Comparison of ENCODE assay signal across 8 mouse cellular contexts in the genomic region with DNA sequence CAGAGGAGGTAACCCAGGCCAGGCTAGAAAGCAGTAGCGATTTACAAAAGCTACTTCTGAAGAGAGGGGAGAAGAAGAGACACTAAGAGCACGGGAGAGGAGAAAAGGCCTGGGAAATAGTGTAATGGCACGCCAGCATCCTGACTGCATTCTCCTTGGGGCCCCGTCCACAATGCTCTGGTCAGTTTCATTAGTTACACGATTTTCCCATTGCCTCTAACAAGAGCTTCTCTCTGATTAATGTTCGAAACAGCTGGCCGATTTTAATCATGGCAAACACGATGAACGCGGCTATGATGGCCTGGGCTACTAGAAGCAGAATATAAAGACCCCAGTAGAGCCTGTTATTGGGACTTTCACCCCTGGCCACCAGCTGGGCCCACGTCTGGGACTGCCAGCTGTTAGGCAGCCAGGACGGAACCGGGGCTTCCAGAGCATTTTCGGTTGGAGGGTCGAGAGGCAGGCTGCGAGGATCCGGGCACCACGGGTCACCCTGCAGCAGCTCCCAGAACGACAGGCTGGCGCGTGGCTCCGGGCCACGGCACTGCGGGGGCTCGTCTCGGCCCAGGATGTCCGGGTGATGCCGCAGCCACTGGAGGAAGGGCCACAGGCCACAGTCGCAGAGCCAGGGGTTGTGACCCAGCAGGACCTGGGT. TPM values are rescaled to one million over a fixed set of nuclear protein-coding genes. Genes with fewer than 3 reads are reported as not detected.
DNase-seq lines count a peak whose midpoint lies in the region; ATAC-seq and TF ChIP-seq lines count a peak whose summit lies in the region.

No protein-coding gene starts in this region.

- ATAC-seq in forebrain, embryonic 16.5 days: peak; percentile 39
- no peak for ATAC-seq in limb, embryonic 13.5 days (ENCODE audit: low FRiP score, low read depth)
- ATAC-seq in neural tube, embryonic 12.5 days (ENCODE audit: low FRiP score, low read depth): no peak

- intact Hi-C loops in gastrocnemius, postnatal 36 days (cut with DNase I): no loop called here

- H3K9ac ChIP-seq in MEL (ENCODE audit: control insufficient read depth, low read depth, low read length, poor library complexity, severe bottlenecking): peak overlapping the region; percentile 84
- H3K9ac ChIP-seq in forebrain, embryonic 16.5 days (replicated peaks; ENCODE audit: low read depth, low read length): peak overlapping the region; percentile 71
- H3K9ac ChIP-seq in limb, embryonic 13.5 days: peak overlapping the region; percentile 66
- peak overlapping the region; percentile 55 for H3K9ac ChIP-seq in neural tube, embryonic 12.5 days

- TF ChIP-seq POLR2A in MEL (IDR thresholded peaks at IDR 0.05; ENCODE audit: control insufficient read depth in 1 of 2, insufficient read depth in 1 of 2, low read depth in 1 of 2, low read length in 2 of 2, poor library complexity in 1 of 2): no peak

- H3K9me3 ChIP-seq in MEL (replicated peaks; ENCODE audit: insufficient read depth, low read length): no peaks in the 10 kb centered on the region
- no peaks in the 10 kb centered on the region for H3K9me3 ChIP-seq in forebrain, embryonic 16.5 days (ENCODE audit: control insufficient read depth, low read length)
- no peaks in the 10 kb centered on the region for H3K9me3 ChIP-seq in limb, embryonic 13.5 days
- H3K9me3 ChIP-seq in neural tube, embryonic 12.5 days: no peaks in the 10 kb centered on the region

- peaks cover 31% of the 10 kb centered on the region for H3K79me2 ChIP-seq in MEL (ENCODE audit: control insufficient read depth, insufficient read depth, low read length, poor library complexity)

- H3K36me3 ChIP-seq in MEL (ENCODE audit: control insufficient read depth in 1 of 2, insufficient read depth in 2 of 2, low read length in 2 of 2): peaks cover 6 to 25% of the 10 kb centered on the region in 2 experiments; a peak in 3 of 4 replicates
- no peaks in the 10 kb centered on the region for H3K36me3 ChIP-seq in forebrain, embryonic 16.5 days (ENCODE audit: control insufficient read depth, insufficient read depth)
- 0 out of 2 replicates have a peak, but pooled peaks cover 4% of the 10 kb centered on the region for H3K36me3 ChIP-seq in limb, embryonic 13.5 days
- no peaks in the 10 kb centered on the region for H3K36me3 ChIP-seq in neural tube, embryonic 12.5 days

- H3K4me3 ChIP-seq in MEL (ENCODE audit: control insufficient read depth in 1 of 2, insufficient read depth in 1 of 2, low read depth in 2 of 2, low read length in 2 of 2): peak overlapping the region; percentile 75 to 79; a peak in 3 of 4 replicates
- peak overlapping the region; percentile 72 for H3K4me3 ChIP-seq in forebrain, embryonic 16.5 days (replicated peaks; ENCODE audit: low read length)
- peak overlapping the region; percentile 61 for H3K4me3 ChIP-seq in limb, embryonic 13.5 days
- peak overlapping the region; percentile 53 for H3K4me3 ChIP-seq in neural tube, embryonic 12.5 days

- H3K27me3 ChIP-seq in MEL (ENCODE audit: control insufficient read depth in 1 of 2, insufficient read depth in 2 of 2, low read length in 2 of 2): no peaks in the 10 kb centered on the region
- H3K27me3 ChIP-seq in forebrain, embryonic 16.5 days (replicated peaks; ENCODE audit: control insufficient read depth, insufficient read depth, low read length): peaks cover 38% of the 10 kb centered on the region
- peaks cover 85% of the 10 kb centered on the region for H3K27me3 ChIP-seq in limb, embryonic 13.5 days
- peaks cover 67% of the 10 kb centered on the region for H3K27me3 ChIP-seq in neural tube, embryonic 12.5 days (replicated peaks)

- DNase-seq in gastrocnemius, postnatal 25 days: peak; percentile 19
- DNase-seq in gastrocnemius, postnatal 36 days: no peak
- DNase-seq in MEL (ENCODE audit: low read depth, low spot score): no peak
- no peak for DNase-seq in spleen, postnatal 14 days (ENCODE audit: low spot score in 2 of 2)
- DNase-seq in thymus, postnatal 14 days: no peak

- no peak overlapping the region for H3K27ac ChIP-seq in MEL (ENCODE audit: control insufficient read depth, low read depth, low read length)
- H3K27ac ChIP-seq in forebrain, embryonic 16.5 days (ENCODE audit: low read length): no peak overlapping the region
- no peak overlapping the region for H3K27ac ChIP-seq in limb, embryonic 13.5 days
- no peak overlapping the region for H3K27ac ChIP-seq in neural tube, embryonic 12.5 days

- 15% methylated on average over 29 of the region's 29 CpGs for WGBS in forebrain, embryonic 16.5 days
- 13% methylated on average over 29 of the region's 29 CpGs for WGBS in limb, embryonic 13.5 days
- WGBS in neural tube, embryonic 12.5 days: 10% methylated on average over 29 of the region's 29 CpGs

- H3K4me2 ChIP-seq in forebrain, embryonic 16.5 days (ENCODE audit: low read length): peak overlapping the region; percentile 98
- H3K4me2 ChIP-seq in limb, embryonic 13.5 days (replicated peaks): peak overlapping the region; percentile 99
- H3K4me2 ChIP-seq in neural tube, embryonic 12.5 days (replicated peaks): peak overlapping the region; percentile 99

- no peak for TF ChIP-seq EP300 in MEL (IDR thresholded peaks at IDR 0.05; ENCODE audit: low read depth in 1 of 2, low read length in 2 of 2)

- no peak for TF ChIP-seq CTCF in MEL (IDR thresholded peaks at IDR 0.05 in 2 of 3, conservative IDR thresholded peaks at IDR 0.05 in 1 of 3; ENCODE audit: control insufficient read depth in 1 of 3, insufficient read depth in 1 of 3, low read depth in 2 of 3, low read length in 3 of 3, poor library complexity in 1 of 3, severe bottlenecking in 1 of 3)

- no peak for TF ChIP-seq RAD21 in MEL (IDR thresholded peaks at IDR 0.05; ENCODE audit: low read depth, low read length)

- H3K4me1 ChIP-seq in MEL (ENCODE audit: control insufficient read depth in 1 of 2, insufficient read depth in 2 of 2, low read length in 2 of 2): peaks cover 22 to 23% of the 10 kb centered on the region in 2 experiments
- H3K4me1 ChIP-seq in forebrain, embryonic 16.5 days (replicated peaks; ENCODE audit: control insufficient read depth, insufficient read depth, low read length): peaks cover 18% of the 10 kb centered on the region
- peaks cover 20% of the 10 kb centered on the region for H3K4me1 ChIP-seq in limb, embryonic 13.5 days
- H3K4me1 ChIP-seq in neural tube, embryonic 12.5 days: peaks cover 21% of the 10 kb centered on the region

TF ChIP-seq in MEL, 35 proteins besides CTCF, POLR2A, EP300 and RAD21:
- TF ChIP-seq MAFK (IDR thresholded peaks at IDR 0.05; ENCODE audit: borderline replicate concordance, low read depth, low read length): no peak
- TF ChIP-seq KAT2A (conservative IDR thresholded peaks at IDR 0.05; ENCODE audit: low read depth, low read length): no peak
- no peak for TF ChIP-seq POLR2AphosphoS5 (IDR thresholded peaks at IDR 0.05; ENCODE audit: borderline replicate concordance, low read depth, low read length)
- no peak for TF ChIP-seq MXI1 (IDR thresholded peaks at IDR 0.05; ENCODE audit: low read depth, low read length)
- TF ChIP-seq MEF2A (IDR thresholded peaks at IDR 0.05; ENCODE audit: extremely low read depth, insufficient replicate concordance, low read depth, low read length, poor library complexity, severe bottlenecking): no peak
- no peak for TF ChIP-seq USF1 (IDR thresholded peaks at IDR 0.05; ENCODE audit: low read depth, low read length)
- no peak for TF ChIP-seq HCFC1 (IDR thresholded peaks at IDR 0.05; ENCODE audit: low read depth, low read length)
- no peak for TF ChIP-seq BHLHE40 (IDR thresholded peaks at IDR 0.05; ENCODE audit: borderline replicate concordance, low read depth, low read length)
- no peak for TF ChIP-seq CHD1 (IDR thresholded peaks at IDR 0.05; ENCODE audit: low read depth, low read length)
- no peak for TF ChIP-seq ZNF384 (IDR thresholded peaks at IDR 0.05; ENCODE audit: low read depth, low read length)
- no peak for TF ChIP-seq MAZ (IDR thresholded peaks at IDR 0.05; ENCODE audit: low read depth, low read length)

RNA-seq across cellular contexts. Expression of gene Gp5, which starts 2.5 kb away (rescaled TPM):
- total RNA-seq in gastrocnemius, postnatal 25 days (2021): under 1 TPM in 1 of 2 experiments, not detected in 1; 0.16 TPM
- total RNA-seq in gastrocnemius, postnatal 36 days (2021): not detected
- 49.0 and 59.2 TPM in 2 replicates for total RNA-seq in MEL (2012; rRNA removed)
- polyA plus RNA-seq in MEL (2012; ENCODE audit: insufficient read depth in 1 of 2, insufficient read length in 2 of 2, low read depth in 1 of 2, low replicate concordance in 2 of 2, missing spikeins in 1 of 2): 10 to 100 TPM in 1 of 2 experiments, not detected in 1; 63.1 TPM
- polyA plus RNA-seq in forebrain, embryonic 16.5 days (2015; fragmentation: Nextera tagmentation; extraction: Ambion mirVana): 0.21 and 0.28 TPM in 2 replicates
- polyA plus RNA-seq in limb, embryonic 13.5 days (2015; fragmentation: Nextera tagmentation; extraction: Ambion mirVana): 0.76 and 1.3 TPM in 2 replicates
- polyA plus RNA-seq in neural tube, embryonic 12.5 days (2016; fragmentation: Nextera tagmentation; extraction: Ambion mirVana): 1.3 and 1.6 TPM in 2 replicates

RNA-seq across cellular contexts. Expression of gene Lrrc15, which starts 25.0 kb away (rescaled TPM):
- under 1 TPM; 0.10 to 0.16 TPM for total RNA-seq in gastrocnemius, postnatal 25 days (2021)
- total RNA-seq in gastrocnemius, postnatal 36 days (2021): under 1 TPM; 0.10 to 0.17 TPM
- not detected in 2 replicates for total RNA-seq in MEL (2012; rRNA removed)
- not detected for polyA plus RNA-seq in MEL (2012; ENCODE audit: insufficient read depth in 1 of 2, insufficient read length in 2 of 2, low read depth in 1 of 2, low replicate concordance in 2 of 2, missing spikeins in 1 of 2)
- polyA plus RNA-seq in forebrain, embryonic 16.5 days (2015; fragmentation: Nextera tagmentation; extraction: Ambion mirVana): 0.06 and 0.22 TPM in 2 replicates
- polyA plus RNA-seq in limb, embryonic 13.5 days (2015; fragmentation: Nextera tagmentation; extraction: Ambion mirVana): 0.87 and 1.1 TPM in 2 replicates
- 0.27 and 0.41 TPM in 2 replicates for polyA plus RNA-seq in neural tube, embryonic 12.5 days (2016; fragmentation: Nextera tagmentation; extraction: Ambion mirVana)

RNA-seq across cellular contexts. Expression of gene Cpn2, which starts 40.8 kb away (rescaled TPM):
- total RNA-seq in gastrocnemius, postnatal 25 days (2021): not detected
- not detected for total RNA-seq in gastrocnemius, postnatal 36 days (2021)
- total RNA-seq in MEL (2012; rRNA removed): not detected in 2 replicates
- polyA plus RNA-seq in MEL (2012; ENCODE audit: insufficient read depth in 1 of 2, insufficient read length in 2 of 2, low read depth in 1 of 2, low replicate concordance in 2 of 2, missing spikeins in 1 of 2): not detected
- not detected in 2 replicates for polyA plus RNA-seq in forebrain, embryonic 16.5 days (2015; fragmentation: Nextera tagmentation; extraction: Ambion mirVana)
- not detected in 2 replicates for polyA plus RNA-seq in limb, embryonic 13.5 days (2015; fragmentation: Nextera tagmentation; extraction: Ambion mirVana)
- polyA plus RNA-seq in neural tube, embryonic 12.5 days (2016; fragmentation: Nextera tagmentation; extraction: Ambion mirVana): not detected in 2 replicates
